Mouse (Mus musculus): ENCODE results near the gene Gimap1.

GRCm38 (mm10) chr6:48764496-48764895 lies 25.6 kb downstream of the Gimap1 start:
- no peak for TF ChIP-seq CTCF (IDR thresholded peaks at IDR 0.05; ENCODE audit: borderline replicate concordance, insufficient read depth, low read depth, low read length)
- TF ChIP-seq POLR2A (IDR thresholded peaks at IDR 0.05; ENCODE audit: borderline replicate concordance, insufficient read depth, low read length), result no peak
